Mouse (Mus musculus): Measurements from ENCODE around the gene Mast3. TPM values are rescaled to one million over a fixed set of nuclear protein-coding genes. Genes with fewer than 3 reads are reported as not detected.

The Mast3 gene
- polyA plus RNA-seq, 1 experiment = 57.2 TPM

GRCm38 (mm10) chr8:70776496-70777444, 28.1 kb downstream of the Mast3 start, which contains the start of gene Pik3r2:
TSS of gene Pik3r2 (minus strand) at chr8:70776713.
- peak within 1 kb of the TSS; percentile 99 for H3K27ac ChIP-seq (ENCODE audit: insufficient read depth, low read depth, low read length)
- no peak for TF ChIP-seq CTCF (IDR thresholded peaks at IDR 0.05; ENCODE audit: insufficient read depth, low read depth, low read length)
- TF ChIP-seq POLR2A (IDR thresholded peaks at IDR 0.05; ENCODE audit: insufficient read depth, low read depth, low read length) = peak; percentile 95
- WGBS = under 1% methylated on average over 94 of the region's 94 CpGs

DNA sequence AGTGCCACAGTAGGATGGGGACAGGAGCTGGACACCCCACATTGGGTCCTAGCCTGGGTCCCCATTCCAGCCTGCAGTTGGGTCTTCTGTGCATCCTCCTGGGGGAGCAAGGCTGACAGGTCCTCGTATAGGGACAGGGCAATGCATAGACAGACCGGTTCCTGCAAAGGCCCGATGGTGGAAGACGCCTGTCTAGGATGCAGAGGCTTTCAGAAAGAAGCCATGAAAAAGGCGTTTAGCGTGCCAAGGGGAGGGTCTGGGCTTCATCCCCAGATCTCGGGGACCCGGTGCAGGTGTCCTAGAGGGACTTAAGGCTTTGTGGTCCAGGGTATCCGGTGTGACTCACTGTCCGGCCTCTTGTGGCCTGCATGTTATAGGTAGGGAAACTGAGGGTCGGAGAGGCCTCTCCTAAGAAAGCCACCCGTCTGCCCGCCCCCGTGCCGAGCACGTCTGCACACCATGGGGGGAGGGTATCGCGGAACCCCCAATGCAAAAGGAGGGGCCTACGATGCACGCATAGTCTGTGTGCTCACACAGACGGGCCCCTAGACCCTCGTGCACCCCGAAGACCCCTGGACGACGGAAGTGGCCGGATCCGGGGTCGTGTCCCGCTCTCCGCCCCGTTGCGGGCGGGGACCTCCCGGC, 28.9 kb downstream of the Mast3 start:
- WGBS = under 1% methylated on average over 34 of the region's 34 CpGs
- Histone ChIP-seq H3K4me1 (ENCODE audit: control insufficient read depth, insufficient read depth, low read length) (peaks cover 51% of the 10 kb centered on the region), H3K4me3 (ENCODE audit: insufficient read depth, low read depth, low read length) (peak overlapping the region; percentile 78), H3K27ac (ENCODE audit: insufficient read depth, low read depth, low read length) (peak overlapping the region; percentile 71)
- no peak for TF ChIP-seq CTCF (IDR thresholded peaks at IDR 0.05; ENCODE audit: insufficient read depth, low read depth, low read length)
- no peak for TF ChIP-seq POLR2A (IDR thresholded peaks at IDR 0.05; ENCODE audit: insufficient read depth, low read depth, low read length)

More at GRCm38 (mm10) chr8:70776496-70777444, 28.1 kb downstream of the Mast3 start, which contains the start of gene Pik3r2:
- peak within 1 kb of the TSS; percentile 78 for H3K4me3 ChIP-seq (ENCODE audit: insufficient read depth, low read depth, low read length)
- H3K4me1 ChIP-seq (ENCODE audit: control insufficient read depth, insufficient read depth, low read length) = peaks cover 52% of the 10 kb centered on the region

DNA sequence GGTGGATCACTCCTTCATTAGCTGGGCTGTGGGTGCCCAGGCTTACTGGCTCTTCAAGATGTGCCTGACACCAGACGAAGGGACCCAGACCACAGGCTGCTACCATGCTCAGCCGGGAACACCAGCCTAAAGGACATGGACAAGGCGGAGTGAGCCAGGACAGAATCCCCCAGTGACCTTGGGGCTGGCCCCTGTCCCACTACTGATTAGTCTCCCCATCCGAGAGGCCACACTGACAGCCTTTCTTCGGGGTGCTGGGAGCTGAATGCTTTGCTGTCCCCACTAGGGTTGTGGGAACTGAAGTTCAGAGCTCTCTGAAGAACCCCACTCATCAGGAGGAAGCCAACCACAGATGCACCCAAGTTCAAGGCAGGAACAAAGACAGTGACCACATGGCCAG, 29.6 kb downstream of the Mast3 start:
- Histone ChIP-seq H3K4me1 (ENCODE audit: control insufficient read depth, insufficient read depth, low read length) (peaks cover 44% of the 10 kb centered on the region), H3K27ac (ENCODE audit: insufficient read depth, low read depth, low read length) (no peak overlapping the region), H3K4me3 (ENCODE audit: insufficient read depth, low read depth, low read length) (peak overlapping the region; percentile 78)
- TF ChIP-seq CTCF (IDR thresholded peaks at IDR 0.05; ENCODE audit: insufficient read depth, low read depth, low read length) = peak; percentile 6; the same call in 1 of the 2 replicates
- TF ChIP-seq POLR2A (IDR thresholded peaks at IDR 0.05; ENCODE audit: insufficient read depth, low read depth, low read length) = no peak
- 66% methylated on average over 5 of the region's 5 CpGs for WGBS

DNA sequence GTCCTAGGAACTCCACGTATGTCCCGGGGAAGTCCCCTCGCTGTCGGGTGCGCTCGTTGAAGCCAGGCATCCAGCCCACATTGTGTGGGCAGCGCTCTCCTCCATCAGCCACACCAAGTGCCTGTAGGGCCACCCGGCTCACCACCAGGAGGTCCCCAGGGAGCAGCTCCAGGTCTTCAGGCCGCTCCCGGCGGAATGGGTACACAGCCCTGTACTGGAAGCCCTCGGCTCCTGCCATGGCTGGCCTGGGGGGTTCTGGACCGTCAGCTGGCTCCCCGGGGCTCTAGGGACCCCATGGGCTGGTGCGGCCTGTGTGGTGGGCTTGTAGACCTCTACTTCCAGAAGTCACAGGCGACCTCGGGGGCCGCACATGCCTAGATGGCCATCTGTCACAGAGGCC, 30.1 kb downstream of the Mast3 start:
- WGBS = 86% methylated on average over 18 of the region's 18 CpGs
- H3K4me3 ChIP-seq (ENCODE audit: insufficient read depth, low read depth, low read length) = 0 out of 2 replicates have a peak overlapping the region, but pooled peaks have one; percentile 1
- peaks cover 43% of the 10 kb centered on the region for H3K4me1 ChIP-seq (ENCODE audit: control insufficient read depth, insufficient read depth, low read length)
- TF ChIP-seq CTCF (IDR thresholded peaks at IDR 0.05; ENCODE audit: insufficient read depth, low read depth, low read length) = no peak
- no peak for TF ChIP-seq POLR2A (IDR thresholded peaks at IDR 0.05; ENCODE audit: insufficient read depth, low read depth, low read length)
- H3K27ac ChIP-seq (ENCODE audit: insufficient read depth, low read depth, low read length) = no peak overlapping the region

DNA sequence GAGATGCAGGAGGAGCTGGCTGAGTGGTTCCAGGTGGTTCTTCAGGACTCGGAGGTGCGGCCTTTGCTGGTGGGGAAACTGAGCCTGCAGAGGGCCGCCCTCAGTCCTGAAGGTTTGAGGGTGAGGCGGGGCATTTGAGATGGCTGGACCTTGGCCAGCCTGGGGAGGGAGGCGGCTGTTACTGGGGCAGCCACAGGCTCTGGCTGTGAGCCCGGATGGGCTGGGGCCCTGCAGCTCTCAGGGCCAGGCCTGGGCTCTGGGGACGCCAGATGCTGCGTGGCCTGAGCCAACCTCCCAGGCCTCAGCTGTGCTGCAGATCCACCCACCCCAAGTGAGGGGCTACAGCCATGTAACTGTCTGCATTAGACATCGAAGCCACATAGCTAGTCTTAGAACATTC, 31.0 kb downstream of the Mast3 start:
- Histone ChIP-seq H3K27ac (ENCODE audit: insufficient read depth, low read depth, low read length) (no peak overlapping the region), H3K4me1 (ENCODE audit: control insufficient read depth, insufficient read depth, low read length) (peaks cover 51% of the 10 kb centered on the region), H3K4me3 (ENCODE audit: insufficient read depth, low read depth, low read length) (no peak overlapping the region)
- TF ChIP-seq POLR2A (IDR thresholded peaks at IDR 0.05; ENCODE audit: insufficient read depth, low read depth, low read length) = no peak
- no peak for TF ChIP-seq CTCF (IDR thresholded peaks at IDR 0.05; ENCODE audit: insufficient read depth, low read depth, low read length)
- 18% methylated on average over 9 of the region's 9 CpGs for WGBS

DNA sequence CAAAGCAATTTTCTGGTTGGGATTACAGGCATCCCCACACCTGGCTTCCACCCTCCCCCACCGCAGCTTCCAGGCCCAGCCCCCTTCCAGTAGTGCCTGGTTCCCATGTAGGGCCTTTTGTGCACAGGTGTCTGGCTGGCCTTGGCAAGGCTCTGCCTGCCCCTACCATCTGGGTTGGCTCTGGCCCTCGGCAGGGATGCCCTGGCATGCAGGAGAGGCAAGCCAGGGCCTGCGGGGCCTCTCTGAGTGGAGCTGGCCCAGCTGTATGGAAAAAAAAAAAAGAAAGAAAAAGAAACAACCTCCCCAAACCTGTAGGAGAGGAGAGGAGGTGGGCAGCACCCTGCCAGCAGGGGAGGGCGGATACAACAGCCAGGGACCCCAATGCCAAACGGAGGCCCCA, 31.4 kb downstream of the Mast3 start:
- peaks cover 54% of the 10 kb centered on the region for H3K4me1 ChIP-seq (ENCODE audit: control insufficient read depth, insufficient read depth, low read length)
- TF ChIP-seq CTCF (IDR thresholded peaks at IDR 0.05; ENCODE audit: insufficient read depth, low read depth, low read length) (no peak), POLR2A (IDR thresholded peaks at IDR 0.05; ENCODE audit: insufficient read depth, low read depth, low read length) (no peak)
- no peak overlapping the region for H3K4me3 ChIP-seq (ENCODE audit: insufficient read depth, low read depth, low read length)
- H3K27ac ChIP-seq (ENCODE audit: insufficient read depth, low read depth, low read length) = no peak overlapping the region
- WGBS = 33% methylated on average over 5 of the region's 5 CpGs

GRCm38 (mm10) chr8:70772890-70773289, 32.0 kb downstream of the Mast3 start:
- peaks cover 51% of the 10 kb centered on the region for H3K4me1 ChIP-seq (ENCODE audit: control insufficient read depth, insufficient read depth, low read length)
- H3K4me3 ChIP-seq (ENCODE audit: insufficient read depth, low read depth, low read length) = no peak overlapping the region
- TF ChIP-seq POLR2A (IDR thresholded peaks at IDR 0.05; ENCODE audit: insufficient read depth, low read depth, low read length) (no peak), CTCF (IDR thresholded peaks at IDR 0.05; ENCODE audit: insufficient read depth, low read depth, low read length) (no peak)
- H3K27ac ChIP-seq (ENCODE audit: insufficient read depth, low read depth, low read length) = no peak overlapping the region
- WGBS = 65% methylated on average over 9 of the region's 9 CpGs

- TF ChIP-seq POLR2A (IDR thresholded peaks at IDR 0.05; ENCODE audit: insufficient read depth, low read depth, low read length) (no peak), CTCF (IDR thresholded peaks at IDR 0.05; ENCODE audit: insufficient read depth, low read depth, low read length) (no peak)
- Histone ChIP-seq H3K4me3 (ENCODE audit: insufficient read depth, low read depth, low read length) (no peak overlapping the region), H3K27ac (ENCODE audit: insufficient read depth, low read depth, low read length) (no peak overlapping the region), H3K4me1 (ENCODE audit: control insufficient read depth, insufficient read depth, low read length) (peaks cover 53% of the 10 kb centered on the region)
- 94% methylated on average over 13 of the region's 13 CpGs for WGBS
Observed at GRCm38 (mm10) chr8:70772075-70772474, 32.8 kb downstream of the Mast3 start.

- no peak overlapping the region for H3K4me3 ChIP-seq (ENCODE audit: insufficient read depth, low read depth, low read length)
- 81% methylated on average over 7 of the region's 7 CpGs for WGBS
- H3K4me1 ChIP-seq (ENCODE audit: control insufficient read depth, insufficient read depth, low read length) = peaks cover 61% of the 10 kb centered on the region
- H3K27ac ChIP-seq (ENCODE audit: insufficient read depth, low read depth, low read length) = no peak overlapping the region
- TF ChIP-seq POLR2A (IDR thresholded peaks at IDR 0.05; ENCODE audit: insufficient read depth, low read depth, low read length) (no peak), CTCF (IDR thresholded peaks at IDR 0.05; ENCODE audit: insufficient read depth, low read depth, low read length) (no peak)
Observed at GRCm38 (mm10) chr8:70771217-70771616, 33.6 kb downstream of the Mast3 start.
